Mouse (Mus musculus): Measurements from ENCODE around the gene Atic. TPM values are rescaled to one million over a fixed set of nuclear protein-coding genes. Genes with fewer than 3 reads are reported as not detected.

The Atic gene
- 4.7 and 10.4 TPM in 2 replicates for polyA plus RNA-seq (2012; ENCODE audit: insufficient read depth, low replicate concordance)

DNA sequence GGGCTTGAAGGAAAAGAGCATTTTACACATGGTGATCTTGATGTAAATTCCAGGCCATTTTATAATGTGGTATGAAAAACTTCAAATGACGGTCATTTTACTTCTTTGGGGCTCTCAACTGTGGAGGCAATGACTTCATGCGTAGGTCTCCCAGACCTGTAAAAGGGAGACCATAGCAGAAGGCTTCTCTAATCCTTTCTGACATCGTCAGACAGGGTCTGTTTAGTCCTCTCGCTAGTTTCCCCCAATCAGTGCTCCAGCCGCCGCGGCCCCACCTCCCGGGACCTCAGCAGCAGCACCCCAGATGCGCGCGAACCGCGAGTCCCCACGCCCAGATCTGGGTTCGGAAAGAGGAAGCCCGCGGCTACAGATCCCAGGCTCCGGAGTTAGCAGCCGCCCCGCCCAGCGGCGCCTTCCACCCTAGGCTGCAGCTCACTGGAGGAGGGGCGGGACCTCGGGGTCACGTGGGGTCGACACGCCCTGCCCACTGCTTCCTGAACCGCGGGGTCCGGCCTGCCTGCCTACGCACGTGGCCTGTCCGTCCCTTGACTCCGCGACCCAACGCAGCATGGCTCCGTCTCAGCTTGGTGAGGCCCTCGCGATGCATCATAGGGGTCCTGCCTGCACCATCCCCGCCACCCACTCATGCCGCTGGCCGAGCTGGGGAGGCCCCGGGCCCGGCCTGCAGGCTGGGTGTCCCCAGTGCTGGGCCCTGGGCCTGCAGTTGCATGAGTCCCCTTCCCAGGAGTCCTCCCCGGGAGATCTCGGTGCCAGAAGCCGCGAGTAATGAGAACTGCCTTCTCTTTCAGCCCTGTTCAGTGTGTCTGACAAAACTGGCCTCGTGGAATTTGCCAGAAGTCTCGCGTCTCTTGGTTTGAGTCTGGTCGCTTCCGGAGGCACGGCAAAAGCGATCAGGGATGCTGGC lies at the start of gene Atic:
Gene Atic, plus strand, starts transcription at position 463 of the 925 bp plus-strand sequence.
- Histone ChIP-seq H3K36me3 (replicated peaks; ENCODE audit: low read length) (peaks cover 38% of the 10 kb centered on the region), H3K27me3 (replicated peaks) (no peaks in the 10 kb centered on the region), H3K9me3 (no peaks in the 10 kb centered on the region), H3K4me1 (peaks cover 75% of the 10 kb centered on the region), H3K4me3 (replicated peaks) (peak within 1 kb of the TSS; percentile 98)
- TF ChIP-seq FLI1 (IDR thresholded peaks at IDR 0.05; ENCODE audit: low read length) (no peak), GATA1 (IDR thresholded peaks at IDR 0.05; ENCODE audit: borderline replicate concordance, low read length) (no peak)

DNA sequence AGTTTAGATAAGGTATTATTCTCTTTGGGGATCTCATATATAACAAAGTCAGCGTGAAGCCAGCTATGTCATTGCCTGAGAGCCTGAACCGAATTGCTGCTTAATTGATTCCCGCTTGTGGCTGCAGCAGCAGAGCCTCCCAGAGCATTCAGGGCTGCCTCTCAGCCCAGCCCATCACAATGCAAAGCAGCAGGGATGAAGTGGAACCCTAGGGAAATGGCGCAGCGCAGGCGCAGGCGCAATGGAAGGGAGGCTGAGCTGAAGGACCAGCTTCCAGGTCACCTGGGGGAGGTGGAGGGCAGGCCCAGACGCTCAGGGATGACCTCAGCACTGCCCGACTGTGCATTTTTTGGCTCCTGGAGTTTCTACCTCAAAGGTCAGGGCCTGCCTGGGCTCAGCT lies 49.7 kb upstream of the Atic start:
- peaks cover 15% of the 10 kb centered on the region for H3K4me1 ChIP-seq
- peaks cover 7% of the 10 kb centered on the region for H3K27me3 ChIP-seq (replicated peaks)
- TF ChIP-seq FLI1 (IDR thresholded peaks at IDR 0.05; ENCODE audit: low read length) (no peak), GATA1 (IDR thresholded peaks at IDR 0.05; ENCODE audit: borderline replicate concordance, low read length) (no peak)

DNA sequence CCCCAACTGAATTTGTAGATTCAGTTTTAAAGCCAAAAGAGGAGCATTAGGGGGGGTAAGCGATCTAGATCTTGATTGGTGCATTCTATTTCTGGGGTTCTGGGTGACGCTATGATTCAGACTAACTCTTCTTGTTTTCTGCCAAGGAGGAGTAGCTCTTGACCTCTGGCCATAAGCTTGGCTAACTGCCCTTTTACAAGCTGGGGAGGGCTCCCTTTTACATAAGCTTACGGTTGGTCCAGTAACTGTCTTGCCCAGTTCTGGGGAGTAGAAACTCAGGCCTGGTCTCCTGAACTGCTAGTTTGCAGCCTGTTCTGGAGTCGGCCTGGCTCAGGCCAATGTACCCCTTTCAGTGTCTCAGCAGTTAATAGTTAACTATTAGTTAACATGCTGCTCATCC lies 41.9 kb upstream of the Atic start:
- no peak for TF ChIP-seq GATA1 (IDR thresholded peaks at IDR 0.05; ENCODE audit: borderline replicate concordance, low read length)
- no peak for TF ChIP-seq FLI1 (IDR thresholded peaks at IDR 0.05; ENCODE audit: low read length)
- no peaks in the 10 kb centered on the region for H3K36me3 ChIP-seq (replicated peaks; ENCODE audit: low read length)
- peaks cover 5% of the 10 kb centered on the region for H3K27me3 ChIP-seq (replicated peaks)
- no peak overlapping the region for H3K4me3 ChIP-seq (replicated peaks)
- peaks cover 15% of the 10 kb centered on the region for H3K9me3 ChIP-seq
- peaks cover 2% of the 10 kb centered on the region for H3K4me1 ChIP-seq

More for the DNA sequence above, 49.7 kb upstream of the Atic start:
- peaks cover 6% of the 10 kb centered on the region; the same call in 1 of the 2 replicates for H3K9me3 ChIP-seq
- no peak overlapping the region for H3K4me3 ChIP-seq (replicated peaks)
- no peaks in the 10 kb centered on the region for H3K36me3 ChIP-seq (replicated peaks; ENCODE audit: low read length)

DNA sequence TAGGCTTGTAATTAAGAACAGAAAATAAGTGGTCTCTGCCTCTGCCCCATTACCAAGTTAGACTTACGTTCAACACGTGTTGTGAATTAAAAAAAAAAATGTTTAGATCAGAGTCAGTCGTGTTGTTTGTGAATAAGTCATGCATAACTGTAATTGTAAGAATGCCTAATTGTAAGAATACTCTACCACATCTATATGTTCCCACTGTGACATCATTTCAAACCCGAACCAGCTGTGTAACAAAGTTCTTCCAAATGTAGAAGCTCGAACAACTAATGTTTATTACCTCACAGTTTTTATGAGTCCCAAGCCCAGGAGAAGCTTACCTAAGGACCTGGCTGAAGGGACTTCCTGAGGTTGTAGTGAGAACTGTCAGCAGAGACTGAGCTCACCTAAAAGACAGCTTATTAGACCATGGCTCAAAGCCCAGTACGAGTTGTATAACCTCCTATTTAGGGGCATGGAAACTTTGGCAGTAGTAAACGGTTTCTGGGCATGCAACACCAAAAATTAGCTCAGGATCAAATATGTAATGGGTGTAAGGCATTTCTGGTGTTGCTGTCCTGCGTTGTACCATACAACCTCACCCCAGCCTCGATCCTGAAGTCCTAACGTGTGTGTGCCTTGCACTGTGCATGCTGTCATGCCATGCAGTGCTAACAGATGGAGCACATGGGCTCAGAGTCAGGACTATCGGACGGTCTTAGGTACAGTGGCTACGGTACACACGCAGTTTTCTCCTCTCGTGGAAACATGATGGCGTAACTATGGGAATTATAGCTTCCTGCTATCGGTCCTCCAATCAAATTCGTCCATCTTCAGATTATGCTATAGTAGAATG lies 27.9 kb upstream of the Atic start:
- TF ChIP-seq GATA1 (IDR thresholded peaks at IDR 0.05; ENCODE audit: borderline replicate concordance, low read length) (no peak), FLI1 (IDR thresholded peaks at IDR 0.05; ENCODE audit: low read length) (no peak)
- H3K4me3 ChIP-seq (replicated peaks), result peak overlapping the region; percentile 35
- H3K27me3 ChIP-seq (replicated peaks), result peaks cover 2% of the 10 kb centered on the region
- H3K36me3 ChIP-seq (replicated peaks; ENCODE audit: low read length), result no peaks in the 10 kb centered on the region
- 0 out of 2 replicates have a peak, but pooled peaks cover 10% of the 10 kb centered on the region for H3K9me3 ChIP-seq
- H3K4me1 ChIP-seq, result peaks cover 24% of the 10 kb centered on the region

DNA sequence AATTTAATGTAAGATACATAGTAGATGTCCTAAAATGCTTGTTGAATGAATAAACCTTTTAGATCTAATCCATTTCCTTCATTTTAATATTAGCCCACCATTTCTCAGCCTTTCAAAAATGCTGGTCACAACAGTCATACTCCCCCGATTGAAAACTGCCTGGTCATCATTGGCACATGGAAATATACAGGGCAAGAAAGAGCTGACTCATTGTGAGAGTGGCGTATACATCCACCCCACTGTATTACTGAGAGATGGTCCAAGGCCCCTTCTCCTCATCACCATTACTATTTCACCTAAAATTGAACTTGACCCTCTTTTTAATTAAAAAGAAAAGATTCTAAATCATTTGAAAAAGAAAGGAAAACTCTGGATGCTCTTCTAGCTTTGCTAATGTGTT lies 26.2 kb upstream of the Atic start:
- TF ChIP-seq GATA1 (IDR thresholded peaks at IDR 0.05; ENCODE audit: borderline replicate concordance, low read length), result no peak
- no peak for TF ChIP-seq FLI1 (IDR thresholded peaks at IDR 0.05; ENCODE audit: low read length)
- H3K4me3 ChIP-seq (replicated peaks), result peak overlapping the region; percentile 56

DNA sequence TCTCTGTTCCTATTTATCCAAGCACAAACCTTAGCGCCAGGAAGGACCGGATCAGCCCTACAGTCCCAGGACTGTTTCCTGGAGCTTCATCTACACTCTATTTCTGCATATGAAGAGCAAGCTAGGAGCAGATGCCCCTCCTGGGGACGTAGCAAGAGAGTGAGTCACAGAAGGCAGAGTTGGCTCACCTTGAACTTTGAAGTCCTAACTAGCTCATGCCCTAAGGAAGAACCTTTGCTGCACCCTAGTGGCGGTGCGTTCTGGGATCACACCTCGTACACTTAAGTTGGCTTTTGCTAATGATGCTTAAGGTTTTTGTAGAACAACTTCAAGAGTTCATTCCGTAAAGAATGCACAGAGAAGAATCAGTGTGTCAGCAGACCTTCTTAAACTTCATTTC lies 25.3 kb upstream of the Atic start:
- TF ChIP-seq GATA1 (IDR thresholded peaks at IDR 0.05; ENCODE audit: borderline replicate concordance, low read length) (no peak), FLI1 (IDR thresholded peaks at IDR 0.05; ENCODE audit: low read length) (no peak)
- peaks cover 21% of the 10 kb centered on the region for H3K4me1 ChIP-seq
- no peak overlapping the region for H3K4me3 ChIP-seq (replicated peaks)
- H3K9me3 ChIP-seq, result 0 out of 2 replicates have a peak, but pooled peaks cover 9% of the 10 kb centered on the region
- no peaks in the 10 kb centered on the region for H3K36me3 ChIP-seq (replicated peaks; ENCODE audit: low read length)
- peaks cover 2% of the 10 kb centered on the region for H3K27me3 ChIP-seq (replicated peaks)

More for the DNA sequence above, 26.2 kb upstream of the Atic start:
- no peaks in the 10 kb centered on the region for H3K36me3 ChIP-seq (replicated peaks; ENCODE audit: low read length)
- 0 out of 2 replicates have a peak, but pooled peaks cover 10% of the 10 kb centered on the region for H3K9me3 ChIP-seq
- peaks cover 21% of the 10 kb centered on the region for H3K4me1 ChIP-seq
- peaks cover 2% of the 10 kb centered on the region for H3K27me3 ChIP-seq (replicated peaks)

DNA sequence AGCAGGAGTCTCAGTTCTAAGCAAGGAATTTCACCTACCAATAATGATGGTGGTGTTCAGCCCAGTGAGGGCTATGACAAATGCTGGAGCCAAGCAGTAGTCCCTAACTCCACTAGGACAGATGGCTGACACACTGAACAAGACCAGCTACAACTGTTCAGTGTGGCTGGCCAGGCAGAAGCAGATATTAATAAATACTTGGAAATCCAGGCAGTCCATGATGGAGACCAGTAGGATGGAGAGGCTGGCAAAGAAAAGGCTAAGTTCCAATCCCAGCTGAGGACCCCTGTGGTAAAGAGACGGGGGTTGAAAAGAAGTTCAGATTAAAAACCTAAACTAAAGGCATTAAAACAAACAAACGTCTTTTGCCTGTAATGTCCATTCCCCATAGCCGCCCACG lies 17.3 kb upstream of the Atic start:
- no peak for TF ChIP-seq FLI1 (IDR thresholded peaks at IDR 0.05; ENCODE audit: low read length)
- no peak for TF ChIP-seq GATA1 (IDR thresholded peaks at IDR 0.05; ENCODE audit: borderline replicate concordance, low read length)
- H3K4me3 ChIP-seq (replicated peaks), result no peak overlapping the region
- H3K9me3 ChIP-seq, result peaks cover 3% of the 10 kb centered on the region; the same call in 1 of the 2 replicates
- H3K4me1 ChIP-seq, result 0 out of 2 replicates have a peak, but pooled peaks cover 5% of the 10 kb centered on the region
- no peaks in the 10 kb centered on the region for H3K36me3 ChIP-seq (replicated peaks; ENCODE audit: low read length)
- no peaks in the 10 kb centered on the region for H3K27me3 ChIP-seq (replicated peaks)

DNA sequence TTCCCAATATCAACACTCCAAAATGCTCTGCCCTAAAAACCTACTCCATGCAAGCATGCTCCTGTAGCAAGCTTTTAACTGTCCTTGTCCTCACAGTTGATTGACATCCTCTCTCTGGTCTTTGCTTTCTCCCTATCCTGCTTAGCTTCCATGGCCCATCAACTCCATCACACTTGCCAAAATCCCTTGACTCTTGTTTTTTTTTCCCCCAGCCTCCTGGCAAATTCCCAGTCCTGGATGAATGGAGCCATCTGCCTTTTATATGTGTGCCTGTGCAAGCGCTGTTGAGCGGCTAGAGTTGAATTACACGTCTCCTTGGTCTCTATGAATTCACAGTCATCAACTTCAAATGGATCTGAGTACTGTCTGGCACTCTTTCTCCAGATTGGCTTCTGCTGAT lies 16.5 kb upstream of the Atic start:
- H3K4me1 ChIP-seq, result peaks cover 12% of the 10 kb centered on the region
- H3K27me3 ChIP-seq (replicated peaks), result no peaks in the 10 kb centered on the region
- peaks cover 3% of the 10 kb centered on the region; the same call in 1 of the 2 replicates for H3K9me3 ChIP-seq
- TF ChIP-seq FLI1 (IDR thresholded peaks at IDR 0.05; ENCODE audit: low read length), result no peak
- H3K4me3 ChIP-seq (replicated peaks), result no peak overlapping the region
- H3K36me3 ChIP-seq (replicated peaks; ENCODE audit: low read length), result no peaks in the 10 kb centered on the region

DNA sequence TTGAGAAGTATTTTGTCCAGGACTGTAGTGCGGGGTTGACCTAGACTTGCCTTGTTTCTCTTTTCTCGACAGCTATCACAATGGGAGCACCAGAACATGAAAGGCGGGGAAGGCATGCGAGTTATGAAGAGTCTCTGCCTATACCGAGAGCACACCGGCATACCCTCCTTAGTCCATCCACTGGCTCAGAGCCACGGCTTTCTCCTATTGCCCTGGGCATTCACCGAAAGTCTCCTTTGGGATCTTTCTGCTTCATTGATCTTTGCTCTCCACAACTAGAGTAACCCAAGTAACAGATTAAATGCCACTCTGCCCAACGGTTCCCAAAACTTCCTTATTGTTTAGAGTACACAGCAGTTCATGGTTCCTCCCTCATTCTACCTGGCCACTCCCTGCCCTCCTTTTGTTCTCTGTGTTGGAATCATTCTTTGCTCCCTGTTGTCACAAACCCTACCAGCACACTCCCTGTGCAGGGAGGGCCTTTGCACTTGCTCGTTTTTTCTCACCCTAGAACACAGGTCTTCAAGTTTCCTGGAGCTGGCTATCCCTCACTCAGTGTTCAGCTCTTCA lies 6.2 kb upstream of the Atic start:
- H3K4me3 ChIP-seq (replicated peaks), result no peak overlapping the region
- no peaks in the 10 kb centered on the region for H3K27me3 ChIP-seq (replicated peaks)
- TF ChIP-seq GATA1 (IDR thresholded peaks at IDR 0.05; ENCODE audit: borderline replicate concordance, low read length) (no peak), FLI1 (IDR thresholded peaks at IDR 0.05; ENCODE audit: low read length) (no peak)
- H3K9me3 ChIP-seq, result no peaks in the 10 kb centered on the region
- peaks cover 91% of the 10 kb centered on the region for H3K4me1 ChIP-seq
- no peaks in the 10 kb centered on the region for H3K36me3 ChIP-seq (replicated peaks; ENCODE audit: low read length)
